Mouse (Mus musculus) neural tube, embryonic 11.5 days (tissue): Measurements from ENCODE around the gene Ryr1. TPM values are rescaled to one million over a fixed set of nuclear protein-coding genes. Genes with fewer than 3 reads are reported as not detected.
A peak's percentile ranks its signal among the peaks of the same experiment; 100 is the strongest.

Source experiments
- ATAC-seq: fragments of 200-750 bp; cut with Nextera tagmentation; 2 replicates; pipeline ENCODE4 v1.8.0; 2017; ENCODE audit warnings: moderate number of reproducible peaks, mild to moderate bottlenecking, moderate TSS enrichment, moderate library complexity; ENCODE audit not compliant: insufficient read depth, low FRiP score, low TSS enrichment
- DNase-seq: peaks from one replicate; pipeline ENCODE4 v3.0.0-alpha.2; 2015; ENCODE audit warnings: low spot score
- H3K27ac ChIP-seq: fragments of 300-500 bp; sonication (generic); 2 replicates; pipeline ENCODE4 v1.5.1; 2014; ENCODE audit warnings: low read depth, mild to moderate bottlenecking, low read length
- H3K27me3 ChIP-seq: fragments of 300-500 bp; sonication (generic); 2 replicates; pipeline ENCODE4 v1.6.1; 2014; ENCODE audit warnings: mild to moderate bottlenecking, low read length, mixed read lengths; ENCODE audit not compliant: control insufficient read depth, insufficient read depth
- H3K36me3 ChIP-seq: fragments of 300-500 bp; sonication (generic); 2 replicates; pipeline ENCODE4 v1.6.1; 2014; ENCODE audit warnings: mild to moderate bottlenecking, low read length, moderate library complexity, mixed read lengths; ENCODE audit not compliant: control insufficient read depth, insufficient read depth
- H3K4me1 ChIP-seq: fragments of 300-500 bp; sonication (generic); 2 replicates; pipeline ENCODE4 v1.6.1; 2014; ENCODE audit warnings: low read length, mixed read lengths; ENCODE audit not compliant: control insufficient read depth, insufficient read depth
- H3K4me2 ChIP-seq: fragments of 300-500 bp; sonication (generic); 2 replicates; pipeline ENCODE4 v1.6.1; 2014; ENCODE audit warnings: low read depth, mild to moderate bottlenecking, moderate library complexity
- H3K4me3 ChIP-seq: fragments of 300-500 bp; sonication (generic); 2 replicates; pipeline ENCODE4 v1.5.1; 2014; ENCODE audit warnings: low read depth, low read length
- H3K9ac ChIP-seq: fragments of 300-500 bp; sonication (generic); 2 replicates; pipeline ENCODE4 v1.6.1; 2014; ENCODE audit warnings: mild to moderate bottlenecking, low read length
- H3K9me3 ChIP-seq: fragments of 300-500 bp; sonication (generic); 2 replicates; pipeline ENCODE4 v1.6.1; 2016; ENCODE audit warnings: low read length; ENCODE audit not compliant: control insufficient read depth
- WGBS: fragments of 180-500 bp; shearing (Covaris S2); extraction: QIAGEN DNeasy Blood & Tissue Kit; methylation state at CpG from one replicate; pipeline ENCODE4 v1.1.7; 2014; 5-methylcytosine and 5-hydroxymethylcytosine counted together
- polyA plus RNA-seq: library from polyadenylated mRNA; unstranded; fragments of >200 nt; fragmentation: Nextera tagmentation; extraction: Ambion mirVana; gene quantifications from 2 replicates; pipeline ENCODE4 v1.2.1, GENCODE M21; 2014

The Ryr1 gene
- polyA plus RNA-seq, 1 experiment from 2014 or later: 2.0 TPM

DNA sequence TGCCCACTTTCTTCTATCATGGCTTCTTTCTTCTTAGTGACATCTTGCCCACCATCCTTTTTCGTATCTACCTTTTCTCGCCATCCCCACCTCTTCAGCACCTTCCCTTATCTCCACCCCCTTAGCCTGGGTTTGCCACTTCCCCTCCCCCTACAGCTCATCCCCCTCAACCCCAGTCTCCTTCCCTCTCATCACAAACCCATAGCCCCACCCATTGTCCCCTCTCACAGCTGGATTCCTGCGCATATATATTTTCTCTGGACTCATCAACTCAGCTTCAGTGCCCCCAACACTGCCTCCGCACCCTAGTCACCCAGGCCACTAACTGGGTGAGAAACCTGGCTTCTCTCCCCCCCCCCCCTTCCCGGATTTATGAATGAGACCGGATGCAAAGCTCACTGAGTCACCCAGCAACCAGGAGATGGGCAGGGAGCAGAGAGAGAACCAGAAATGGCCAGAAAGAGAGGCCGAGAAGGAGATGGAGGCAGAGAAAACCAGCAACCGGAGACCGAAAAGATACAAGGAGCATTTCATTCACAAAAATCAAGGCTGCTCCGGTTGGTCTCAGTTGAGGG is 43.2 kb upstream of the Ryr1 start:
- peak overlapping the region; percentile 67 for H3K4me2 ChIP-seq
- H3K36me3 ChIP-seq: no peaks in the 10 kb centered on the region
- H3K9me3 ChIP-seq: no peaks in the 10 kb centered on the region
- H3K4me3 ChIP-seq: peak overlapping the region; percentile 60
- H3K9ac ChIP-seq: peak overlapping the region; percentile 68
- no peak for DNase-seq
- ATAC-seq: no peak
- no peak overlapping the region for H3K27ac ChIP-seq
- peaks cover 28% of the 10 kb centered on the region for H3K27me3 ChIP-seq
- 2% methylated on average over 10 of the region's 10 CpGs for WGBS
- peaks cover 16% of the 10 kb centered on the region for H3K4me1 ChIP-seq

DNA sequence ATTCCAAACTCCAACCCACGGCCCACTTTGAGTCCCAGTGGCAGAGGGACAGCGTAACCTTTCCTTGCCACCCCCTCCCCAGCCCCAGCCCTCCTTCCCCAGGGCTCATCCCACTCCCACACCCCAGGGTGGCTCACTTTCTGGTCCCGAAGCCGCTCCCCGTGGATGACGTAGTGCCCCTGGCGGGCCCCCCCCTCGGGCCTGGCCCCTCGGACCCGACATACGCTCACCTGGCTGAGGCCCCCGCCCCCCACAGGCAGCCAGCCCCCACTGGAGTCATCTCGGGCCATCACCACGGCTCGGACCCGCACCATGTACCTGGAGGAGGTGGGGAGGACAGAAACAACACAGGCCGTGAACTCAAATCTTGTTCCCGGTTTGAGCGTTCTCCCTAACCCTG is 42.7 kb upstream of the Ryr1 start:
- H3K4me1 ChIP-seq: peaks cover 16% of the 10 kb centered on the region

DNA sequence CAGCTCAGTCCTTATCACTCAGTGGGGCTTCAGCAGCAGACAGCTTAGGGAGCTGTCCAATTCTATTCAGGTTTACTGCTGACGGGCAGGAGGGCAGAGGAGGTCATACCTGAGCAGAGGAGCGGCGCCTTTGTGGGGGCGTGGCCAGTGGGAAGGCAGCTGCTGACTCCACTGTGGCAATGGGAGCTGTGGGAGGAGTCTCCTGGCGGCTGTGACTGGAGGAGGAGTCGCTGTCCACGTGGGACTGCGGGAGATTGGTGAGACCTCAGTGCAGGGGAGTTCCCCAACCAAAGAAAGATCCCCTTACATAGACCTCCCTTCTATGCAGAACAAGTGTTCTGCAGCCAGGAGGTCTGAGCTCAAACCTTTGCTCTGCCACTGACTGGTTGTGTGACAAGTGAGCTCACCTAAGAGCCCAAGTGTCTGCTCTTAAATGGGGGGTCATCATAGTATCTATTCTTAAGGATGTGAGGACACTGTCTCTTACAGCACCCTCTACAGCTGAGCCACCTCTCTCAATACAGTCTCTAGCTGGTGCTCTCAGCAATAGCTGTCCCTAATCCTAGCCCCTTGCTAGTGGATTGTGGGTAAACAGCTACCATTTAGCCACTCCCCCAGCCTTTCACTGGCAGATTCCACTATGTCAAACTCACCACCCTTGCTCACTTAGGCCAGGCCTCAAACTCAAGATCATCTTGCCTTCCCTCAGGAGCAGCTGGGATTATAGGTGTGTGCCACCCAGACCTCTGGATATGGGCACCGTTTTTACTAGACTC is 38.0 kb upstream of the Ryr1 start:
- Histone ChIP-seq H3K36me3 (no peaks in the 10 kb centered on the region), H3K27ac (no peak overlapping the region), H3K4me3 (no peak overlapping the region), H3K4me2 (no peak overlapping the region), H3K4me1 (peaks cover 4% of the 10 kb centered on the region), H3K9me3 (no peaks in the 10 kb centered on the region), H3K27me3 (peaks cover 13% of the 10 kb centered on the region), H3K9ac (no peak overlapping the region)
- DNase-seq (no peak), ATAC-seq (no peak)
- 20% methylated on average over 9 of the region's 9 CpGs for WGBS

More for the DNA sequence above, 42.7 kb upstream of the Ryr1 start:
- no peak overlapping the region for H3K27ac ChIP-seq
- peak overlapping the region; percentile 32; the same call in 1 of the 2 replicates for H3K9ac ChIP-seq
- 9% methylated on average over 18 of the region's 19 CpGs for WGBS
- peak overlapping the region; percentile 60 for H3K4me3 ChIP-seq
- no peaks in the 10 kb centered on the region for H3K9me3 ChIP-seq
- ATAC-seq: no peak
- H3K36me3 ChIP-seq: no peaks in the 10 kb centered on the region
- peak overlapping the region; percentile 67 for H3K4me2 ChIP-seq
- peaks cover 22% of the 10 kb centered on the region for H3K27me3 ChIP-seq
- no peak for DNase-seq

DNA sequence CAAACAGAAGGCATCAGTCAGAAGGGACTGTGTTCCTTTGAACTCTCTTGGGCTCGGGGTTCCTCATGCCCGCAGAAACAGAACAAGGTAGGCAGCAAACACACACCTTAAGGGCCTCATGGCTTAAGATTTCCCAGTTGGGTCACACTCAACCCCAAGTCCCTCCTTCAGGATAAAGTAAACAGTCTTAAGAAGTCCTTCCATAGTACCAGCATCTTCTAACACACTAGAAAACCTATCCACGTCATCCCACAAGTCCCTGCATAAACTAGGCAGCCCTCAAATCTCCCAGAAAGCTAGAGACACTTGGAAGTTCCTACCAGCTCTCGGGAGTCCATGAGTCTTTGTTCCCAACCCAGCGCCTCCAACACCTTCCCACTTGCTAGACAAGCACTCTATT is 37.3 kb upstream of the Ryr1 start:
- DNase-seq (no peak), ATAC-seq (no peak)
- Histone ChIP-seq H3K4me1 (no peaks in the 10 kb centered on the region), H3K9ac (no peak overlapping the region), H3K9me3 (no peaks in the 10 kb centered on the region), H3K4me3 (no peak overlapping the region), H3K27ac (no peak overlapping the region), H3K36me3 (no peaks in the 10 kb centered on the region), H3K27me3 (peaks cover 10% of the 10 kb centered on the region), H3K4me2 (no peak overlapping the region)
- 67% methylated on average over 5 of the region's 5 CpGs for WGBS

DNA sequence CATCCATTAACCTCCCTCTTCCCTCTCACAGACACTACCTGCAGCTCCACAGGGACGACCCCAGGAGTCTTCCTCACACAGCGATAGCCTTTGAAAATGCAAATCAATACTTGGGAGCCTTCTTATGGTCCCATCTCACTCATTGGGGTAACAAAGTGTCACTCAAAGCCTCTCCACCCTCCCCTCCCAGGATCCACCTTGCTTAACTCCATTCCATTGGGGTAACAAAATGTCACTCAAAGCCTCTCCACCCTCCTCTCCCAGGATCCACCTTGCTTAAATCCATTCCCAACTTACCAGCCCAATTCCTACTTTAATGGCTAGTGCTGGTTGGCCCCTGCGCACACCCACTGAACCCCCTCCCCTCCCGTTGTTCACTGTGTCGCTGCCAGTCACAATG is 33.3 kb upstream of the Ryr1 start:
- Histone ChIP-seq H3K27ac (no peak overlapping the region), H3K27me3 (peaks cover 7% of the 10 kb centered on the region; the same call in 1 of the 2 replicates), H3K36me3 (no peaks in the 10 kb centered on the region), H3K4me2 (no peak overlapping the region), H3K4me1 (no peaks in the 10 kb centered on the region), H3K9ac (no peak overlapping the region), H3K9me3 (no peaks in the 10 kb centered on the region; the same call in 1 of the 2 replicates), H3K4me3 (no peak overlapping the region)
- DNase-seq (no peak), ATAC-seq (no peak)
- 2% methylated on average over 5 of the region's 5 CpGs for WGBS

DNA sequence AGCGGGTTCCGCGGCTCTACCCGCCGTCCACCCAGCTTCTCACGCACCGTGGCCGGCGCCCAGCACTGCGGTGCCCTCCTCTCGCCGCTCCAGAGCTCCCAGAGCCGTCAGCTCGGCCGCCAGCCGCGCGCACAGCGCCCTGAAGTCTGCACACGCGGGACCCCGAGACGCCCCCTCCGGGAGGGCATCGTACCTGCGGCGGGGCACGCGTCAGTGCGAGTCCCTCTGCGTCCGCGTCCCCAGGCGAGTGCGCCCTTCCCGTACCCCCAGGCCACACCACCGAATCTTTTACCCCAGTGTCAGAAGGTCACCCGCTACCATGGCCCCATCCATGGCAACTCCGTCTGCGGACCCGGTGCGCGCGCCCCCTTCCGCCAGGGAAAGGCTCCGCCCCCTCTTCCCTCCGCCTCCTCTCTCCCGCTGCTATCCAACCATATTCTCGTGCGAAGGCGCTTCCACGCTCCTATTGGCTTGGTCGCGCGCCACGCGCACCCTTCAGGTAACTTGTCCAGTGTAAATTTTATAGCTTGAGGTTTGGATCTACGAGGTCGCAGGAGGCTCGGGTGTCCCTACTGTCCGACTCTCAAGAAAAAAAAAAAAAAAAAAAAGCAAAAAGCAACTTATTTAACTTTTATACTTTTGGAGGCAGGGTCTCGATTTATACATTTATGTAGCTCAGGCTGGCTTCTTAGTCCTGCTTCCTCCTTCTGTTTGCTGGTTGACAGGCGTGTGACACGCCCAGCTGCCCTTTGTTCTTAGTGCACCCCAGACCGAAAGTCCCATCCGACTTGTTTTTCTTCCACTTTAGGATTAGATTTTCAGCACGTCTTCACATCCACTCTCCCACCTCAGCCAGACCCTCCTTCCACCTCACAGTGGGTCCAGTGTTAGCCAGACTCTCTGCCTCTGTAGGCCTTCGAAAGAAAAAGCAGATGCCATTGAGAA is 31.1 kb upstream of the Ryr1 start, which contains the start of gene Fam98c:
Gene Fam98c, minus strand, starts transcription at position 397 of the 945 bp plus-strand sequence.
- Histone ChIP-seq H3K9ac (peak within 1 kb of the TSS; percentile 83), H3K4me1 (no peaks in the 10 kb centered on the region), H3K27ac (peak within 1 kb of the TSS; percentile 87), H3K4me2 (peak within 1 kb of the TSS; percentile 97), H3K4me3 (peak within 1 kb of the TSS; percentile 79), H3K27me3 (peaks cover 7% of the 10 kb centered on the region; the same call in 1 of the 2 replicates), H3K9me3 (no peaks in the 10 kb centered on the region; the same call in 1 of the 2 replicates), H3K36me3 (no peaks in the 10 kb centered on the region)
- ATAC-seq (peak; percentile 83), DNase-seq (peak; percentile 89)
- 4% methylated on average over 54 of the region's 68 CpGs for WGBS

DNA sequence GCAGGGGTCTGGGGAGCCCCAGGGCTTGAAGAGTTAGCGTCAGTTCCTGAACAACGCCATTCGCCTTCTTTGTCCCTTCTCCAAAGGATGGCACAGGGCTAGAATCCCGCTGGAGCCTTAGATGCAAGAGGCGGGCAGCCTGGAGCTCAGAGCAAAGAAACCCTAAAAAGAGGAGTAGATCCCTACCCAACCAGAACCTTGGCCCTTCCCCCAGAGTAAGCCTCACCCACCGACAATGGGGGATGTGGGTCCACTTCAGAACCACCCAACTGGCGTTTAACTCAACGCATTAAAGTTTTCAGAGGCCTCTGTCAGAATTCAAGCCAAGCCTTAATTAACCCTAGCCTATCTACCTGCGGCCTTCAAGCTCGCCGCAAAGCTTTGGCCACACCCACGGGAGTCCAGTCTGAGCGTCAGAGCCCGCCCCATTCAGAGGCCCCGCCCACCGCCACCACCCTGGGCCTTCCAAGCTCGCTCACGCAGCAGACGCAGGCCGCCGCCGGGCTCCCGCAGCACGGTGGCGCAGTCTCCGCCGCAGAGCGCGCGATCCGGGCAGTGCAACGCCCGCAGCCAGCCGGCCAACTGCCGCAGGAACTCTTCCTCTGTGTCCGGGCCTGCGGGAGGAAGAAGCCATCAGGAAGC is 30.3 kb upstream of the Ryr1 start:
- H3K4me3 ChIP-seq: peak overlapping the region; percentile 79
- WGBS: 7% methylated on average over 35 of the region's 37 CpGs
- H3K4me2 ChIP-seq: peak overlapping the region; percentile 97
- no peaks in the 10 kb centered on the region; the same call in 1 of the 2 replicates for H3K9me3 ChIP-seq
- no peaks in the 10 kb centered on the region for H3K36me3 ChIP-seq
- H3K9ac ChIP-seq: peak overlapping the region; percentile 83
- peak overlapping the region; percentile 87 for H3K27ac ChIP-seq
- DNase-seq (peak; percentile 90), ATAC-seq (peak; percentile 89)
- no peaks in the 10 kb centered on the region for H3K4me1 ChIP-seq
- peaks cover 7% of the 10 kb centered on the region; the same call in 1 of the 2 replicates for H3K27me3 ChIP-seq
